Mouse (Mus musculus): ENCODE data around the gene Prkag2.

- no peak for TF ChIP-seq GATA1 (IDR thresholded peaks at IDR 0.05; ENCODE audit: borderline replicate concordance, low read length)
- TF ChIP-seq FLI1 (IDR thresholded peaks at IDR 0.05; ENCODE audit: low read length), result no peak
Observed at GRCm38 (mm10) chr5:24995576-24996100, 104.8 kb downstream of the Prkag2 start.
